Mouse (Mus musculus): Measurements from ENCODE around the gene Cldn14. TPM values are rescaled to one million over a fixed set of nuclear protein-coding genes. Genes with fewer than 3 reads are reported as not detected.
A peak's percentile ranks its signal among the peaks of the same experiment; 100 is the strongest.
"Not testable (repeated sequence)": the region's sequence is repeated elsewhere in the genome, so short reads cannot be mapped to it uniquely, and the experiment has no call there.

Cldn14 gene
- polyA plus RNA-seq, 1 experiment = 4.1 TPM

- TF ChIP-seq CTCF (IDR thresholded peaks at IDR 0.05; ENCODE audit: extremely low read depth, insufficient read depth, low read length) = no peak
- no peak for TF ChIP-seq POLR2A (IDR thresholded peaks at IDR 0.05; ENCODE audit: extremely low read depth, insufficient read depth, low read length)
- Histone ChIP-seq H3K27ac (ENCODE audit: insufficient read depth, low read length) (no peak overlapping the region), H3K4me1 (ENCODE audit: control insufficient read depth, insufficient read depth, low read length) (peaks cover 2% of the 10 kb centered on the region; the same call in 1 of the 2 replicates), H3K4me3 (ENCODE audit: insufficient read depth, low read length) (no peak overlapping the region)
Measured at GRCm38 (mm10) chr16:93981190-93981841, 27.3 kb downstream of the Cldn14 start.

DNA sequence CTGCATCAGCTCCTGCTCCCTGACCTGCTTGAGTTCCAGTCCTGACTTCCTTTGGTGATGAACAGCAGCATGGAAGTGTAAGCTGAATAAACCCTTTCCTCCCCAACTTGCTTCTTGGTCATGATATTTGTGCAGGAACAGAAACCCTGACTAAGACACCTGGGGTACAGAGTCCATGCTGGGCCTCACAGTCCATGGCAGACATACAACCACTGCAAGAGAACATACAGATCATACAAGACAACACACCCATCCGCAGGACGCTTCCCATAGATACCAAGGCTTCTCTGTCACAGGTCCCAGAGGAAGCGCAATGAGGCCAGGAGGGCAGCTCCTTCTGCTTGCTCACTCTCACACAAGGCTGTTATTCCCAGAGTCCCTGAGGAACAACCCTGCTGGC, 28.3 kb downstream of the Cldn14 start:
- not testable (repeated sequence) for H3K27ac ChIP-seq (ENCODE audit: insufficient read depth, low read length); H3K4me1 ChIP-seq (ENCODE audit: control insufficient read depth, insufficient read depth, low read length); H3K4me3 ChIP-seq (ENCODE audit: insufficient read depth, low read length)

DNA sequence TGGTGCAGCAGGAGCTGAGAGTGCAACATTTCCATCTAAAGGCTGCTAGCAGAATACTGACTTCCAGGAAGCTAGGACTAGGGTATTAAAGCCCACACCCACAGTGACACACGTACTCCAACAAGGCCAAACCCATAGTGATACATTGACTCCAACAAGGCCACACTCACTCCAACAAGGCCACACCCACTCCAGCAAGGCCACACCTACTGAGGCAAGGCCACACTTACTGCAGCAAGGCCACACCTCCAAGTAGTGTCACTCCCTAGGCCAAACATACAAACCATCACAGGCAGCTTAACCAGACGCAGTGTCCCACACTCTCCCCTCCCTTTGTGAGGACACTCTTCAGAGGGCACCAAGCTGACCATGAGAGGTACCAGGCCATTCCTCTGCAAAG, 29.3 kb downstream of the Cldn14 start:
- TF ChIP-seq CTCF (IDR thresholded peaks at IDR 0.05; ENCODE audit: extremely low read depth, insufficient read depth, low read length) (no peak), POLR2A (IDR thresholded peaks at IDR 0.05; ENCODE audit: extremely low read depth, insufficient read depth, low read length) (no peak)
- Histone ChIP-seq H3K27ac (ENCODE audit: insufficient read depth, low read length) (no peak overlapping the region), H3K4me1 (ENCODE audit: control insufficient read depth, insufficient read depth, low read length) (peaks cover 2% of the 10 kb centered on the region; the same call in 1 of the 2 replicates), H3K4me3 (ENCODE audit: insufficient read depth, low read length) (no peak overlapping the region)

DNA sequence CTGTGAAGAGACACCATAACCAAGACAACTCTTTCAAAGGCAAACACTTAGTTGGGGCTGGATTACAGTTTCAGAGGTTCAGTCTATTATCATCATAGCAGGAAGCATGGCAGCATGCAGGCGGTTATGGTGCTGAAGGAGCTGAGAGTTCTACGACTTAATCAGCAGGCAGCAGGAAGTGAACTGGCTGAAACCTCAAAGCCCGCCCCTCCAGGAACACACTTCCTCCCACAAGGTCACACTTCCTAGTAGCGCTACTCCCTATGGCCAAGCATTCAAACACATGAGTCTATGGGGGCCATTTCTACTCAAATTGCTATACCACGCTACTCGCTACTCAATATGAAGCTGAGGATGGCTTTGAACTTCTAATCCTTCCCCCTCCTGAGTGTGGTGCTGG, 31.1 kb downstream of the Cldn14 start:
- Histone ChIP-seq H3K4me3 (ENCODE audit: insufficient read depth, low read length) (no peak overlapping the region), H3K4me1 (ENCODE audit: control insufficient read depth, insufficient read depth, low read length) (no peaks in the 10 kb centered on the region), H3K27ac (ENCODE audit: insufficient read depth, low read length) (no peak overlapping the region)
- TF ChIP-seq POLR2A (IDR thresholded peaks at IDR 0.05; ENCODE audit: extremely low read depth, insufficient read depth, low read length) (no peak), CTCF (IDR thresholded peaks at IDR 0.05; ENCODE audit: extremely low read depth, insufficient read depth, low read length) (no peak)

DNA sequence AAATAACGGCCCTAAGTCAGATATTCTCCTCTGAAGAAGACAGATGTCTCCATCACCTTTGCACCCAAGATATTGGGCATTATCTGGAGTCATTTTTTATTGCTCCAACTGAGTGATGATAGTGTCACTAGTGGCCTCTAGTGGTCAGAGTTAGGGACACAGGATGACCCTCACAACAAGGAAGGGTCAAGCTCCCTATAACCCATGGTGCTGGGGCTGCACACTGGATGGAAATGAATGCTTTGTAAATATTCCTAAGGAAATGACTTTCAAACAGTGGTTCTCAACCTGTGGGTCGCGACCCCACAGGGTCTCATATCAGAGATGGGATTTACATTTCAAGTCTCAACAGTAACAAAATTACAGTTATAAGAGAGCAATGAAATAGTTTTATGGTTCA, 31.7 kb downstream of the Cldn14 start:
- TF ChIP-seq POLR2A (IDR thresholded peaks at IDR 0.05; ENCODE audit: extremely low read depth, insufficient read depth, low read length) = no peak
- TF ChIP-seq CTCF (IDR thresholded peaks at IDR 0.05; ENCODE audit: extremely low read depth, insufficient read depth, low read length) = peak; percentile 31; the same call in 1 of the 2 replicates
- Histone ChIP-seq H3K4me3 (ENCODE audit: insufficient read depth, low read length) (no peak overlapping the region), H3K4me1 (ENCODE audit: control insufficient read depth, insufficient read depth, low read length) (no peaks in the 10 kb centered on the region), H3K27ac (ENCODE audit: insufficient read depth, low read length) (no peak overlapping the region)

DNA sequence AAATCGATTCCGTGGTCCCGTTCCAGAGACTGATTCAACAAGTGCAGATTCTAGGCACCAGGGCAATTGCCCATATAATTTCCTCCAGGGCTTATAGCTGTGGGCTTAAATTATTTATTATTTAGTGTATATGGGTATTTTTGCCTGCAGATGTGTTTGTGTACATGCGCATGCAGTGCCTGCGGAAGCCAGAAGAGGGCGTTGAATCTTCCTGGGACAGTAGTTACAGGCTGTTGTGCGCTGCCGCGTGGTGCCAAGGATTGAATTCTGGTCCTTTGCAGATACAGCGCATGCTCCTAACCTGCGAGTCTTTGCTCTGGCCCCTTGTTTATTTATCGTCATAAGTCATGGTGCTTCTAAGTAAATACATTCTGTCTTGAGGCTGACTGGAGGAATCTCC, 33.2 kb downstream of the Cldn14 start:
- no peak overlapping the region for H3K4me3 ChIP-seq (ENCODE audit: insufficient read depth, low read length)
- no peaks in the 10 kb centered on the region for H3K4me1 ChIP-seq (ENCODE audit: control insufficient read depth, insufficient read depth, low read length)
- TF ChIP-seq POLR2A (IDR thresholded peaks at IDR 0.05; ENCODE audit: extremely low read depth, insufficient read depth, low read length) (no peak), CTCF (IDR thresholded peaks at IDR 0.05; ENCODE audit: extremely low read depth, insufficient read depth, low read length) (no peak)
- no peak overlapping the region for H3K27ac ChIP-seq (ENCODE audit: insufficient read depth, low read length)

GRCm38 (mm10) chr16:93974278-93974677, 34.4 kb downstream of the Cldn14 start:
- Histone ChIP-seq H3K27ac (ENCODE audit: insufficient read depth, low read length) (no peak overlapping the region), H3K4me3 (ENCODE audit: insufficient read depth, low read length) (no peak overlapping the region), H3K4me1 (ENCODE audit: control insufficient read depth, insufficient read depth, low read length) (no peaks in the 10 kb centered on the region)
- TF ChIP-seq POLR2A (IDR thresholded peaks at IDR 0.05; ENCODE audit: extremely low read depth, insufficient read depth, low read length) = no peak
- no peak for TF ChIP-seq CTCF (IDR thresholded peaks at IDR 0.05; ENCODE audit: extremely low read depth, insufficient read depth, low read length)

GRCm38 (mm10) chr16:93973554-93973953, 35.1 kb downstream of the Cldn14 start:
- Histone ChIP-seq H3K27ac (ENCODE audit: insufficient read depth, low read length) (no peak overlapping the region), H3K4me1 (ENCODE audit: control insufficient read depth, insufficient read depth, low read length) (no peaks in the 10 kb centered on the region), H3K4me3 (ENCODE audit: insufficient read depth, low read length) (no peak overlapping the region)
- TF ChIP-seq POLR2A (IDR thresholded peaks at IDR 0.05; ENCODE audit: extremely low read depth, insufficient read depth, low read length) (no peak), CTCF (IDR thresholded peaks at IDR 0.05; ENCODE audit: extremely low read depth, insufficient read depth, low read length) (no peak)

- no peak for TF ChIP-seq POLR2A (IDR thresholded peaks at IDR 0.05; ENCODE audit: extremely low read depth, insufficient read depth, low read length)
- no peak for TF ChIP-seq CTCF (IDR thresholded peaks at IDR 0.05; ENCODE audit: extremely low read depth, insufficient read depth, low read length)
- no peaks in the 10 kb centered on the region for H3K4me1 ChIP-seq (ENCODE audit: control insufficient read depth, insufficient read depth, low read length)
- no peak overlapping the region for H3K27ac ChIP-seq (ENCODE audit: insufficient read depth, low read length)
- no peak overlapping the region for H3K4me3 ChIP-seq (ENCODE audit: insufficient read depth, low read length)
Measured at GRCm38 (mm10) chr16:93973123-93973522, 35.5 kb downstream of the Cldn14 start.

GRCm38 (mm10) chr16:93971046-93971445, 37.6 kb downstream of the Cldn14 start:
- TF ChIP-seq POLR2A (IDR thresholded peaks at IDR 0.05; ENCODE audit: extremely low read depth, insufficient read depth, low read length) (no peak), CTCF (IDR thresholded peaks at IDR 0.05; ENCODE audit: extremely low read depth, insufficient read depth, low read length) (no peak)
- no peak overlapping the region for H3K4me3 ChIP-seq (ENCODE audit: insufficient read depth, low read length)
- no peaks in the 10 kb centered on the region for H3K4me1 ChIP-seq (ENCODE audit: control insufficient read depth, insufficient read depth, low read length)
- H3K27ac ChIP-seq (ENCODE audit: insufficient read depth, low read length) = no peak overlapping the region

Measured in cortical plate, adult 2 months (tissue).